Mouse (Mus musculus) spleen, postnatal 14 days (tissue): Measurements from ENCODE around the gene Ryr3.

Source experiments
- DNase-seq, 2 experiments: peaks; one replicate each; pipeline ENCODE4 v3.0.0; 2021 to 2022; ENCODE audit warnings: low spot score in 2 of 2

The Ryr3 gene

DNA sequence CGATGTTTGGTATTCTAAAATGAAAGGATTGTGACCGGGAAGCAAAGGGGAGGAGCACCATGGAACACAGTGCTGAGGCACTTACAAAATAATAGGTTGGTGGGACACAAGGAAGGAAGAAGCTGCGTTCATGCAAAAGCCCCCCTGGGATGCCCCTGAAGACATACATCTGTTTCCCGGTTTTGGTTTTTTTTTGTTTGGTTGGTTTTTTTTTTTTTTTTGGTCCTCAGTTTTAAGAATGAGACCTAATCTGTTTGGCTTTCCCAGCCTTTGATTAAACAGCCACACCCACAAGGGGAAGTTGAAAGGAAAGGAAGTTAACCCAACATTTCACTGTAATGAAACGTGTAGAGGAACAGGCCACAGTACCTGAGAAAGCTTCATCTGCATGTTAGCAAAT is 560.8 kb downstream of the Ryr3 start:
- no peak for DNase-seq

DNA sequence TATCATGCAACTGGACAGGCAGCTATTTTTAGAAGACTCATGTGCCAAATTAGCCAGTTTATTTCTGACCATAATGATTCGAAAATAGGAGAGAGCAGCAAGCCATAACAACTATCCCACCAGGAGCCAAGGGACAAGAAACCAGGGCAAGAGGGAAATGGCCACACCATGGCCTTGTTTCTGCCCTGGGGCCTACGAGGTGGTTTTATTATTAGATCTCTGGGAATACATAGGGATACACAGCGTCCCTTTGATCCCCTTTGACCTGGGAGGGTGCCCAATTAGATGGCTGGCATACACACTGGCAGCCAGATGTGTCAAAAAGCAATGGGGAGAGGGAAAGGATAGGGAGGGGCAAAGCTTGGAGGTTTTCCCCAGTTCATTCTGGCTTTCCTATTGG is 563.1 kb downstream of the Ryr3 start:
- no peak for DNase-seq

DNA sequence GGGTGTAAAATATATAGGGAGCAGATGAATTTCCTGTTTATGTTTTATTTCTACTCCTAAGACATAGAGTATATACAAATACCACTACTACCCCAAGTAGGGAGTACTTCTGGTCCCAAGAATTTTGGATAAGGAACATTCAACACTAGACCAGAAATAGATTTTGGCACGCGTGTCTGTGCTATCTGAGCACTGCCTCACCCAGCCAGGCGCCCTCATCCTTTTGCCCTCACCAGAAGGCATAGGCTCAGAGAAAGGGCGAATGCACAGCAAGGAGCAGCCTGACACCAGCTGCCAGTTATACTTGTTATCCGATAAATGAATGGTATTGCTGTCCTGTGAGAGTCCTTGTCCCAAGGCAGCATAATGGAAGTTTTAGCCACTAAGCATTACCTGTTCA is 579.7 kb downstream of the Ryr3 start:
- no peak for DNase-seq

- DNase-seq, result no peak
Measured at GRCm38 (mm10) chr2:112632536-112632935, 584.4 kb downstream of the Ryr3 start.

DNA sequence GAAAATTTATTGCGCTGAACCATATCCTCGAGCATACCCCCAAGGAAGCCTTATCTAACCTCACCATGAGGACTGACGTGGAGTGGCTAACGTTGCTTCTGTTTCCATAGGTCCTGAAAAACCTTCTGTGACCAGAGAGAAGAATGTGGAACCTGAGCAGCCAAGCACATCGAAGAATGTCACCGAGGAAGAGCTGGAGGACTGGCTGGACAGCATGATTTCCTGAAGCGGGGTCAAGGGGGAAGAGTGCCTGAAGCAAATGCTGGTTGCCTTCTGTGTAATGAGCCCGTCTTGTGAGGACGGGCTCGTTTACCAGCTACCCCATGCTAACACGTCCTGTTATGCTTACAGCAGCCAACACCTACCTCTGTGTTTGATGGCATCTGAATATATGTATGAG is 586.2 kb downstream of the Ryr3 start:
- no peak for DNase-seq

- DNase-seq, result no peak
Measured at GRCm38 (mm10) chr2:112625156-112625555, 591.7 kb downstream of the Ryr3 start.

DNA sequence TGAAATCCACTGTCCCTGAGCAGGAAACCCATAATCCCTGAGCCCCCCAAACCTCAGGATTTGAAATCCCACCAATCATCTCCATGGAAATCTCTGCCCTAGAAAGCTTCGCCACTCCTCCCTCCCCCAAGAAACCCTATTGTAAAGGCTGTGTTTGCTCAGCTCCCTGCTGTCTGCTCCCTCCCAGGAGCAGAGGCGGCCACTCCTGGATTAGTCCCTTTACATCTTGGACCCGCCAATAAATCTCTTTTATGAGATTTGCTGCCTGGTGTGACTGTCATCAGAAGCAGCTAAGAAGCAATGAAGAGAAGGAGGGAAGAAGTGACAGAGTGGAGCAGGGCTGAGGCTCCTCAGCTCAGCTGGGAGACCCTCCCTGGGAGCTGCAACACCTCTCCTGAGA is 599.7 kb downstream of the Ryr3 start:
- DNase-seq, result no peak

DNA sequence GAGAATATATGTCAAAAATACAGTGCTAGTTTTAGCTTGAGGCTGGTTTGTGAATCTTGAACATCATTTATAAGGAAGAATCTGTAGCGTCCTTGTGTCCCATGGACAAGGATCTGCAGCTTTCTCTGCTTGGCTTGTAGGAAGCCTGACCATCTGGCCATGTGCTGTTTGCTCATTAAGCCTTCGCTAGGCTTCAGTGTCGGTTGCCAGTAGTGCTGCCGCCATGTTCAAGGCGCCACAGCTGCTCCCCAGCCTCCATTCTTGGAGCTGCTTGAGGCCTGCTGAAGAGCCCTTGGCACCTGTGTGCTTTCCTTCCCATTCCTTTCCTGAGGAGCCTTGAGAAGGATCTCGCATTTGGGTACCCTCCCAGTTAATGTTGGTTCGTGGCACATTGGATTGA is 602.5 kb downstream of the Ryr3 start:
- DNase-seq, result no peak

GRCm38 (mm10) chr2:112612628-112613027 is 604.3 kb downstream of the Ryr3 start:
- DNase-seq, result no peak

GRCm38 (mm10) chr2:112606536-112606935 is 610.4 kb downstream of the Ryr3 start:
- DNase-seq, result no peak

DNA sequence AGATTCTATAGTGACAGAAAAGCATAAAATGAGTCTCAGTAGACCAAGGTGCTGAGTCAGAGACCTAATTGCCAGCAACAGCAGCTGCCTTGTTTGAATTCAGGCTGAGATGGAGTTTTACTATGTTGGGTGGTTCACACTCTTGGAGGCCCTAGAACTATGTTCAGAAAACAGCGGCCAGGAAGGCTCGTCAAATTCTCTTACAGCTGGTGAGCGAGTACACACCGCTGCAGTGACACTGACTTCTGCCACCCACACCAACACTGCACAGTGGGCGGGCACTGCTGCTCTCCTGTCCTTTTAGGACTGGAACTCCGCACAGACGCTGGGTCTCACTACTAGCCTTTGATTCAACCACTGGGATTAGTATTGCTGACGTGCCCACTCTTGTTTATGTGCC is 614.4 kb downstream of the Ryr3 start:
- no peak for DNase-seq

- DNase-seq, result no peak
Measured at GRCm38 (mm10) chr2:112600222-112600621, 616.7 kb downstream of the Ryr3 start.

- no peak for DNase-seq
Measured at GRCm38 (mm10) chr2:112597064-112597463, 619.8 kb downstream of the Ryr3 start.

- DNase-seq, result no peak
Measured at GRCm38 (mm10) chr2:112596415-112596814, 620.5 kb downstream of the Ryr3 start.

- no peak for DNase-seq
Measured at GRCm38 (mm10) chr2:112595807-112596206, 621.1 kb downstream of the Ryr3 start.

- DNase-seq, result no peak
Measured at GRCm38 (mm10) chr2:112593781-112594180, 623.1 kb downstream of the Ryr3 start.

GRCm38 (mm10) chr2:112593322-112593721 is 623.6 kb downstream of the Ryr3 start:
- no peak for DNase-seq

GRCm38 (mm10) chr2:112591451-112591871 is 625.4 kb downstream of the Ryr3 start:
- no peak for DNase-seq

DNA sequence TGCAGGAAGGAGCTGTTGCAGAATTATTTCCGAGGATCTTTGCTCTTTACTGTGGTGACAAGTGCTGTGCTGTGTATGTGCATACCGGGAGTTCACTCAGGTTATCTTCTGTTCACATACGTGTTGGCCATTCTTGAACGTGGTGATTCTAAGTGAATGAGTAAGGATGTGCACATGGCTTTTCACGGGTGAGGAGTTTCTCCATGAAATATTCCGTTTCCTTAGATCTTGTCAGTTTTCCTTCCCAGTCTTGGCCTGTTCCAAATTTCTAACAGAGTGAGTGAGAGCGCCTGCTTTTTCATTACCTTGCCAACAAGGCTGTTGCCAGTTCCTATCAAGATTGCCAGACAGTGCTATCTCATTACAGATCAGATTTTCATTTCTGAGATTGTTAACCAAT is 625.9 kb downstream of the Ryr3 start:
- no peak for DNase-seq
